Mouse (Mus musculus) cerebellum, postnatal 25 days (tissue): ENCODE results near the gene Pced1a.

ENCODE experiments used
- DNase-seq, 2 experiments: peaks; one replicate each; pipeline ENCODE4 v3.0.0; 2021; ENCODE audit warnings: mixed read lengths in 2 of 2

The Pced1a gene

GRCm38 (mm10) chr2:130424126-130424853 lies at the start of gene Pced1a, which contains the start of gene Vps16:
Gene Pced1a (minus strand): TSS chr2:130424701.
Gene Vps16 (plus strand): TSS chr2:130424339.
- peak; percentile 96 for DNase-seq

GRCm38 (mm10) chr2:130472908-130473510 lies 48.5 kb upstream of the Pced1a start:
- DNase-seq = no peak

GRCm38 (mm10) chr2:130469935-130470334 lies 45.4 kb upstream of the Pced1a start:
- no peak for DNase-seq

- DNase-seq = no peak
Observed at GRCm38 (mm10) chr2:130469366-130469765, 44.9 kb upstream of the Pced1a start.

GRCm38 (mm10) chr2:130466438-130466837 lies 41.9 kb upstream of the Pced1a start:
- DNase-seq = no peak

GRCm38 (mm10) chr2:130461287-130462071 lies 37.0 kb upstream of the Pced1a start:
- DNase-seq = no peak

- no peak for DNase-seq
Observed at GRCm38 (mm10) chr2:130459576-130459975, 35.1 kb upstream of the Pced1a start.

- peak in 1 of 2 experiments; percentile 55 for DNase-seq
Observed at GRCm38 (mm10) chr2:130457871-130458270, 33.4 kb upstream of the Pced1a start.

- DNase-seq = peak; percentile 73 to 79
Observed at GRCm38 (mm10) chr2:130454748-130455370, 30.4 kb upstream of the Pced1a start.

- DNase-seq = peak in 1 of 2 experiments; percentile 31
Observed at GRCm38 (mm10) chr2:130453421-130453820, 28.9 kb upstream of the Pced1a start.

- DNase-seq = no peak
Observed at GRCm38 (mm10) chr2:130452266-130452665, 27.8 kb upstream of the Pced1a start.

- peak in 1 of 2 experiments; percentile 28 for DNase-seq
Observed at GRCm38 (mm10) chr2:130451727-130452090, 27.2 kb upstream of the Pced1a start.

GRCm38 (mm10) chr2:130451086-130451726 lies 26.7 kb upstream of the Pced1a start:
- no peak for DNase-seq

GRCm38 (mm10) chr2:130450434-130450796 lies 25.9 kb upstream of the Pced1a start:
- peak in 1 of 2 experiments; percentile 84 for DNase-seq

GRCm38 (mm10) chr2:130449794-130450433 lies 25.4 kb upstream of the Pced1a start, which contains the start of gene Ptpra:
Gene Ptpra (plus strand): TSS chr2:130450278.
- DNase-seq = peak; percentile 96

- DNase-seq = no peak
Observed at GRCm38 (mm10) chr2:130449021-130449793, 24.7 kb upstream of the Pced1a start.

GRCm38 (mm10) chr2:130448449-130448848 lies 23.9 kb upstream of the Pced1a start:
- no peak for DNase-seq

GRCm38 (mm10) chr2:130442162-130442561 lies 17.7 kb upstream of the Pced1a start:
- no peak for DNase-seq

GRCm38 (mm10) chr2:130439840-130440480 lies 15.5 kb upstream of the Pced1a start:
- peak in 1 of 2 experiments; percentile 39 for DNase-seq

- no peak for DNase-seq
Observed at GRCm38 (mm10) chr2:130438861-130439260, 14.4 kb upstream of the Pced1a start.

- no peak for DNase-seq
Observed at GRCm38 (mm10) chr2:130436769-130437168, 12.3 kb upstream of the Pced1a start.
